Mouse (Mus musculus): ENCODE measurements around the gene Kcnq1. TPM values are rescaled to one million over a fixed set of nuclear protein-coding genes. Genes with fewer than 3 reads are reported as not detected.

Gene Kcnq1
- polyA plus RNA-seq, 1 experiment, result 26.7 TPM

DNA sequence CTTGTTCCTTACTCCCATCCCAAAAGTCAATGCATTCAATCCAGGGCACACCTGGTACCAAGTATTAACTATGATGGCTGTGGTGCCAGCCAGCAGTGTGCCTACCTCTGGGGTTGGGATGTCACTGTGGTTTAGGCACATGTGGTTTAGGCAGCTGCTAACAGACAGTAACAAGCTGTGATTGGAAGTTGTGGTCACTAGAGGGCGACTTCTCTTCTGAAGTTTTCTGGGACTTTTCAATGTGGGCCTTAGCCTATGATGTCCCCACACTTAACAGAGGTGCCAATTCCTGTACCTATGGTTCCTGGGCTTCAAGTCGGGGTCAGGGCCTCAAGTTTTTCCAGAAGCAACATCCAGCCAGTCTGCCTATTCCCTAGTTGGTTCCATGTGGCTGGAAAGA, 45.0 kb downstream of the Kcnq1 start:
- TF ChIP-seq POLR2A (IDR thresholded peaks at IDR 0.05; ENCODE audit: borderline replicate concordance, extremely low read depth, low read depth, low read length) (no peak), CTCF (IDR thresholded peaks at IDR 0.05; ENCODE audit: insufficient read depth, low read length) (no peak)
- 9% methylated on average over 2 of the region's 2 CpGs for WGBS
- Histone ChIP-seq H3K4me1 (ENCODE audit: control insufficient read depth, insufficient read depth, low read length) (no peaks in the 10 kb centered on the region), H3K4me3 (replicated peaks; ENCODE audit: extremely low read depth, low read depth, low read length) (no peak overlapping the region)
- peak; percentile 28 for DNase-seq

DNA sequence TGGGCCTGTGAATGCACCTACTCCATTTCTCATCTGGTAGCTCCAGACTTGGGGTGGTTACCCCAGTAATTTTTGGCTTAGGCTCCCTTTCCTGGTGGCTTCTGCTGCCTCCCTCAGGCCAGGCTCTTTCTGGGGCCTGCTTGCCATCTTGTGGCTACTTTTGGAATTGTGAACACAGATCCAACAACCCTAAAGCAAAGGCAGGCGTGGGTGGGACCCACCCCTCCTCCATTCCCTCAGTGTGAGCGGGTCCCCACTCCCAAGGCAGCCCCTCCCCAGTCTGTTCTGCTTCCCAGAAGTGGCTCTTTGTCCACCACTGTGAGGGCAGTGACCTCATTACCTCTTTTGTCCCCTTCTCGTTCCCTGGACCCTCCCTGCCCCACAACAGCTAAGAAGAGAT, 46.2 kb downstream of the Kcnq1 start:
- no peak overlapping the region for H3K4me3 ChIP-seq (replicated peaks; ENCODE audit: extremely low read depth, low read depth, low read length)
- TF ChIP-seq CTCF (IDR thresholded peaks at IDR 0.05; ENCODE audit: insufficient read depth, low read length) (peak; percentile 25; the same call in 1 of the 2 replicates), POLR2A (IDR thresholded peaks at IDR 0.05; ENCODE audit: borderline replicate concordance, extremely low read depth, low read depth, low read length) (no peak)
- WGBS, result 51% methylated on average over 3 of the region's 3 CpGs
- H3K4me1 ChIP-seq (ENCODE audit: control insufficient read depth, insufficient read depth, low read length), result no peaks in the 10 kb centered on the region
- no peak for DNase-seq

DNA sequence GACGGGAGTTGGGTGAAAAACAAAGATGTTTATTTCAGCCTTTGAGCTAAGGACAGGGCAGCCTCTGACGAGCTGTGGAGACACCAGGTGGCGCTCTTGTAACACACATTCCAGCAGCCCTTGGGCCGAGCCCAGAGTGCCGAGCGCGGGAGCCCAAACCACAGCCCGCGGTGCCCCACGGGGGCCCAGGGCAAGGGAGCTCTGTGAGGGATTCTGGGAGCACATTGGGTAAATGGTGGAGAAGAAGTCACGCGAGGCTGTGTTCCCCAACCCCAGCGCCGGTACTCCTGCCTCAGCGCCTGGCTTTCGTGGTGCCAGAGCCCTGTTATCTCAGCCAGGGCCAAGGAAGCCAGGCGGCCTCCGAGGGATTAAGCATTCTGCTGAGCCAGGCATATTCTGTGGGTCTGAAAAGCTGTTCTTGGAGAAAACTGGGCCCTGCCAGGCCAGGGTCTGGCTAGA, 47.8 kb downstream of the Kcnq1 start:
- no peaks in the 10 kb centered on the region for H3K4me1 ChIP-seq (ENCODE audit: control insufficient read depth, insufficient read depth, low read length)
- peak overlapping the region; percentile 3 for H3K4me3 ChIP-seq (replicated peaks; ENCODE audit: extremely low read depth, low read depth, low read length)
- 2% methylated on average over 18 of the region's 18 CpGs for WGBS
- TF ChIP-seq CTCF (IDR thresholded peaks at IDR 0.05; ENCODE audit: insufficient read depth, low read length) (peak; percentile 91), POLR2A (IDR thresholded peaks at IDR 0.05; ENCODE audit: borderline replicate concordance, extremely low read depth, low read depth, low read length) (no peak)
- DNase-seq, result peak; percentile 85

DNA sequence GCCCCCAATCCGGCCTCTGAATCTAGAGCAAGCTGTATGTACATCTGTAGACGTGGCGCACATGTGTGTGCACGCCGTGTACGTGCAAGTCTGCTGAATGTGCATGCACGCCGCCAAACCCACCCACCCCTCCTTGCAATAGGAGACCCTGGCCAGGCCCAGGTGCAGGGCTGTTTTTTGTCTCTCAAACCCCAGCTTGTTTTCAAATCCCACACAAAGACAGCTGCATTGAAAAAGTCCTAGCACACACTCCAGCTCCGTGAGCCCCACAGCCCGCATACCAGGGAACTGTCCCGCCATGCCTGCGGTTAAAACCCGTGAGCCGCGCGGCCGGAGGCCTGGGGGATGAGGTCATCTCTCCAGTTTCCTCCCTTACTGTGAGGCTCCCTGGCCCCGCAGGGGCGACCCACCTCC, 48.3 kb downstream of the Kcnq1 start:
- 45% methylated on average over 19 of the region's 19 CpGs for WGBS
- Histone ChIP-seq H3K4me1 (ENCODE audit: control insufficient read depth, insufficient read depth, low read length) (no peaks in the 10 kb centered on the region), H3K4me3 (replicated peaks; ENCODE audit: extremely low read depth, low read depth, low read length) (no peak overlapping the region)
- TF ChIP-seq POLR2A (IDR thresholded peaks at IDR 0.05; ENCODE audit: borderline replicate concordance, extremely low read depth, low read depth, low read length) (no peak), CTCF (IDR thresholded peaks at IDR 0.05; ENCODE audit: insufficient read depth, low read length) (no peak)
- no peak for DNase-seq

DNA sequence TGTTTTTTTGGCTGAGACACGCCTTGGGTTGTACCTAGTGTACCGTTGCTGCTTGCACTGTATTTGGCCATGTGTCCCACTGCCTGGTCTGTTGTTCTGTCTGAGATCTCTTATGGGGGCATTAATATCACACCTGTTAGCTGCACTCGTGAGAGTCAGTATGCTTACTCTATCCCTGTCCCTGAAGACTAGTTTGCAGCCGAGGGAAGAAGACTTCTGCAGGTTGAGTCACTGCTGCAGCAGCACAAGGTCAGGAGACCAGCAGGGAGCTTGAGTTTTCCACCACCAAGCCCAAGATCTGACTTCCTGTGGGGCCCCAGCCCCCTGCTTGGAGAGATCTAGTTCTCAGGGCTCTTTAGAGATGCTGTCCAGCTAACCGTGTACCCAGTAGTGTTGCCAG, 49.1 kb downstream of the Kcnq1 start:
- 68% methylated on average over 5 of the region's 5 CpGs for WGBS
- no peak for TF ChIP-seq CTCF (IDR thresholded peaks at IDR 0.05; ENCODE audit: insufficient read depth, low read length)
- no peak for TF ChIP-seq POLR2A (IDR thresholded peaks at IDR 0.05; ENCODE audit: borderline replicate concordance, extremely low read depth, low read depth, low read length)
- Histone ChIP-seq H3K4me1 (ENCODE audit: control insufficient read depth, insufficient read depth, low read length) (no peaks in the 10 kb centered on the region), H3K4me3 (replicated peaks; ENCODE audit: extremely low read depth, low read depth, low read length) (no peak overlapping the region)
- no peak for DNase-seq

DNA sequence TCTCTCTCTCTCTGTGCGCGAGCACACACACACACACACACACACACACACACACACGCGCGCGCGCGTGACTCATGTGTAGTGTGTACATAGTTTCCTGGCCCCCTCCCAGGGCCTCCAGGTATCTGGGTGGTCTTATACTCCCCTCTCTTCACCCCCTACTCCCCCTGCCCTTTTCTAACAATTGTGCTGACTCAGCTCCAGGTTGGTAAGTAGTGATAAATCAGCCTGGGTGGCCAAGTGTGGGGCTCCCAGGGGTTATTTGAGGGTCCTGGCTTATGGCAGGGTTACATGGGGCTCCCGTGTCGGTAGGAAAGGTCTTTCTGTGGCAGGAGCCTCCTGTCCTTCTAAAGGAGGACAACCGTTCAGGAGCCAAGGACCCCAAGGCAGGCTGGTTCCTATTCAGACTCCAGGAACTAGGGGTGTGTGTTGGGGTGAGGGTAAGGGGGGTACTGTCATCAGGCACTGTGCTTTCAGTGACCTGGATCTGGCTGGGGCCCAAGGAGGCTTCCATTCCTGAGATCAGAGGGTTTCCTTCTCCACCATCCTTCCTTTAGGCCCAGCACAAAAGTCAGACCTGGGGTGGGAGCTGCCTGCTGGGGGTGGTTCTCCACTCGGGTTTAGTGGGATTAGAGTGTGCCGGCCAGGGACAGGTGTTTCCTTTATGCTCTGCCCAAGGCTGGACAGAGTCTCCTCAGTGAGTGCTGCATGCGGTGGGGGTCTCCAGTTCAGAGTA, 52.7 kb downstream of the Kcnq1 start:
- no peak for TF ChIP-seq POLR2A (IDR thresholded peaks at IDR 0.05; ENCODE audit: borderline replicate concordance, extremely low read depth, low read depth, low read length)
- no peak for TF ChIP-seq CTCF (IDR thresholded peaks at IDR 0.05; ENCODE audit: insufficient read depth, low read length)
- Histone ChIP-seq H3K4me3 (replicated peaks; ENCODE audit: extremely low read depth, low read depth, low read length) (no peak overlapping the region), H3K4me1 (ENCODE audit: control insufficient read depth, insufficient read depth, low read length) (no peaks in the 10 kb centered on the region)
- 85% methylated on average over 14 of the region's 14 CpGs for WGBS
- no peak for DNase-seq

DNA sequence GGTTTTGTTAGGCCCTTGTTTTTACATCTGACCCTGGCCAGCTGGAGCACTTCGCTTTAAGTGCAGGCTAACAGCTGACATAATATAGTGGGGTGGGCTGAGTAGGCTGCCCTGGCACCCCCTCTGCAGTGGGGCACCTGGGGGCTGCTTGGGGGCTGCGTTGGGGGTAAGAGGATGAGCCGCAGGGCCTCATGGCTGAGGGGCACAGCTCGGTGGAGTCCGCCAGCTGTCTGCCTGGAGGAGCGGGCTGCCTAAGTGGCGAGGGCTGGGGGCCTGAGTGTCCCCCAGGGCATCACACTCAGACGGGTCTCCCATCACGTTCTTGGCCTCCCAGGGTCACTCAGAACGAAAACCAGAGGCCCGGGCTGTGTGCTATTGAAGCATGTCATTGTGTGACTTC, 53.3 kb downstream of the Kcnq1 start:
- WGBS, result 80% methylated on average over 11 of the region's 11 CpGs
- no peaks in the 10 kb centered on the region for H3K4me1 ChIP-seq (ENCODE audit: control insufficient read depth, insufficient read depth, low read length)
- H3K4me3 ChIP-seq (replicated peaks; ENCODE audit: extremely low read depth, low read depth, low read length), result no peak overlapping the region
- no peak for DNase-seq
- TF ChIP-seq POLR2A (IDR thresholded peaks at IDR 0.05; ENCODE audit: borderline replicate concordance, extremely low read depth, low read depth, low read length) (no peak), CTCF (IDR thresholded peaks at IDR 0.05; ENCODE audit: insufficient read depth, low read length) (no peak)

DNA sequence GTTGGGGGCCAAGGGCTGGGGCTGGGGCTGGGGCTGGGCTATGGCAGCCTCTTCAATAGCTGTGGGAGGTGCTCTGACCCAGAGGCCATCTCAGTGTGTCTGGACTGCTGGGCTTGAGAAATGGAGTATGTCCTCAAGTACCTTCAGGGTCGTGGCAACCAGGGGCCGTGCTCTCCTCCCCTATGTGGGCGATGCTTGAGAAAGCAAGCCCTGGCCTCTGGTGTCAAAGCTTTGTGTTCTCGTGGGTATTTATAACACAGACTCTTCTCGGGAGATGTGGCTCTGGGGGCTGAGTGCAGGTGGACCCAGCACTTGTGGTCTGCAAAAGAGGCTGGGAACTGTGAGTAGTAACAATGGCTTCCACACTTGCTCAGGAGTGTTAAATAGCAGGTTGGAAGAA, 53.9 kb downstream of the Kcnq1 start:
- no peaks in the 10 kb centered on the region for H3K4me1 ChIP-seq (ENCODE audit: control insufficient read depth, insufficient read depth, low read length)
- WGBS, result 65% methylated on average over 5 of the region's 5 CpGs
- TF ChIP-seq CTCF (IDR thresholded peaks at IDR 0.05; ENCODE audit: insufficient read depth, low read length) (no peak), POLR2A (IDR thresholded peaks at IDR 0.05; ENCODE audit: borderline replicate concordance, extremely low read depth, low read depth, low read length) (no peak)
- no peak overlapping the region for H3K4me3 ChIP-seq (replicated peaks; ENCODE audit: extremely low read depth, low read depth, low read length)
- DNase-seq, result no peak

DNA sequence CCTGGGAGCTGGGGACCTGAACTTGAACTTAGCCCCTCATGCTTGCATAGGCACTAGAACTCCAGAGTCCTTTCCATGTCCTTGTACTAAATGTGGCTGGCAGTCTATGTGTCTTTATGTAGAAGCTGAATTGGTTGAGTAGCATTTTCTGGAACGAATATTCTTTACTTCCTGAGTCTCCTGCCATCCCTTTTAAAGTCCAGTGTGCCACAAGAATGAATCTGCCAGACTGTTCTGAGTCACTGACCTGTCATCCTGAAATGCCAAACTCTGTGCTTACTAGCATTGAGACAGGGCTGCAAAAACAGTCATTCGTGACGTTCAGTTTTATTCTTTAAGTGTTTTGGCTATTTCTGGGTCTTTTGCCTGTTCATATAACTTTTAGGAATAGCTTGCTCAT, 55.9 kb downstream of the Kcnq1 start:
- no peak for DNase-seq
- WGBS, result 67% methylated on average over 3 of the region's 3 CpGs
- Histone ChIP-seq H3K4me1 (ENCODE audit: control insufficient read depth, insufficient read depth, low read length) (0 out of 2 replicates have a peak, but pooled peaks cover 2% of the 10 kb centered on the region), H3K4me3 (replicated peaks; ENCODE audit: extremely low read depth, low read depth, low read length) (no peak overlapping the region)
- TF ChIP-seq POLR2A (IDR thresholded peaks at IDR 0.05; ENCODE audit: borderline replicate concordance, extremely low read depth, low read depth, low read length), result no peak
- no peak for TF ChIP-seq CTCF (IDR thresholded peaks at IDR 0.05; ENCODE audit: insufficient read depth, low read length)

DNA sequence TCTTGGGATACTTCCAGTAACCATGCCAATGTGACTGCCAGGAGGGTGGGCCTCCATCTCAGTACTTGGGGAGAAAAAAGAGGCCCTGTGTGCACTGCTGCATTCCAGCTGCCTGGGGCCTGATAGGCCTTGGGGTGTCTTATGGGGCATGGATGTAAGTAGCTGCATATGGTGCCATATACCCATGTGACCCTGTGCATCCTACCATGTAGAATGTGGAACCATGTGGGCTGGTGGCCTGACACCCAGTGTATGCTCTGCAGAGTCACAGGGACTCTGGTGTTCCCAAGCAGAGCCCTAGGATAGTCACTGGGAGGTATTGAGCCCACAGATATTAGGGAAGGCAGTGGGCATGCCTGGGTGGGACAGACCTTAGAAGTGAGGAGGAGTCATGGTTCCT, 57.9 kb downstream of the Kcnq1 start:
- no peak for TF ChIP-seq CTCF (IDR thresholded peaks at IDR 0.05; ENCODE audit: insufficient read depth, low read length)
- no peak for TF ChIP-seq POLR2A (IDR thresholded peaks at IDR 0.05; ENCODE audit: borderline replicate concordance, extremely low read depth, low read depth, low read length)
- Histone ChIP-seq H3K4me3 (replicated peaks; ENCODE audit: extremely low read depth, low read depth, low read length) (no peak overlapping the region), H3K4me1 (ENCODE audit: control insufficient read depth, insufficient read depth, low read length) (peaks cover 4% of the 10 kb centered on the region; the same call in 1 of the 2 replicates)
- DNase-seq, result no peak
